8 mouse cellular contexts compared by ENCODE assay signal in genomic region chr19:41847992-41848851, GRCm38 (mm10). TPM values are rescaled to one million over a fixed set of nuclear protein-coding genes. Genes with fewer than 3 reads are reported as not detected.
DNase-seq lines count a peak whose midpoint lies in the region; ATAC-seq and TF ChIP-seq lines count a peak whose summit lies in the region.

Gene Frat2, minus strand, starts transcription at chr19:41848132.

- H3K27ac ChIP-seq in brown adipose tissue, adult 24 weeks (replicated peaks; ENCODE audit: low read depth, low read length): peak within 1 kb of the TSS; percentile 98
- peak within 1 kb of the TSS; percentile 90 for H3K27ac ChIP-seq in heart, embryonic 15.5 days
- peak within 1 kb of the TSS; percentile 72 for H3K27ac ChIP-seq in liver, embryonic 14.5 days
- H3K27ac ChIP-seq in neural tube, embryonic 11.5 days (ENCODE audit: low read depth, low read length): peak within 1 kb of the TSS; percentile 87
- H3K27ac ChIP-seq in stomach, postnatal 0 days (replicated peaks): peak within 1 kb of the TSS; percentile 94

- peak within 1 kb of the TSS; percentile 93 for H3K4me2 ChIP-seq in heart, embryonic 15.5 days
- H3K4me2 ChIP-seq in liver, embryonic 14.5 days (ENCODE audit: low read depth): peak within 1 kb of the TSS; percentile 82
- peak within 1 kb of the TSS; percentile 98 for H3K4me2 ChIP-seq in neural tube, embryonic 11.5 days (ENCODE audit: low read depth)
- H3K4me2 ChIP-seq in stomach, postnatal 0 days (replicated peaks; ENCODE audit: low read depth): peak within 1 kb of the TSS; percentile 96

- peak; percentile 95 for DNase-seq in CD4-positive, CD25-positive, alpha-beta regulatory T cell, adult 2 months (ENCODE audit: low read depth, low spot score)
- peak; percentile 58 for DNase-seq in fibroblast of lung, adult 2 months (ENCODE audit: low read depth)
- peak; percentile 86 to 95 for DNase-seq in kidney, postnatal 25 days
- DNase-seq in liver, embryonic 14.5 days (ENCODE audit: low read depth in 3 of 3, low spot score in 3 of 3): peak; percentile 73 to 77 (median 77)
- DNase-seq in neural tube, embryonic 11.5 days (ENCODE audit: low spot score): peak; percentile 94
- DNase-seq in stomach, postnatal 0 days (ENCODE audit: low spot score): peak; percentile 93

- peak; percentile 93 for ATAC-seq in heart, embryonic 15.5 days (replicated peaks; ENCODE audit: insufficient number of reproducible peaks, insufficient read depth, low FRiP score, low read depth)
- peak; percentile 92 for ATAC-seq in liver, embryonic 14.5 days (ENCODE audit: insufficient read depth)
- ATAC-seq in neural tube, embryonic 11.5 days (ENCODE audit: insufficient read depth, low FRiP score, low TSS enrichment): peak; percentile 86
- ATAC-seq in stomach, postnatal 0 days (ENCODE audit: low FRiP score, low TSS enrichment): peak; percentile 95

- no peaks in the 10 kb centered on the region for H3K9me3 ChIP-seq in heart, embryonic 15.5 days (replicated peaks)
- H3K9me3 ChIP-seq in liver, embryonic 14.5 days (ENCODE audit: control insufficient read depth, low read length): no peaks in the 10 kb centered on the region; the same call in 1 of the 2 replicates
- no peaks in the 10 kb centered on the region for H3K9me3 ChIP-seq in neural tube, embryonic 11.5 days (ENCODE audit: control insufficient read depth, low read length)
- H3K9me3 ChIP-seq in stomach, postnatal 0 days (ENCODE audit: control insufficient read depth, low read length): no peaks in the 10 kb centered on the region

- peak within 1 kb of the TSS; percentile 75 for H3K9ac ChIP-seq in heart, embryonic 15.5 days
- peak within 1 kb of the TSS; percentile 73 for H3K9ac ChIP-seq in liver, embryonic 14.5 days (replicated peaks)
- H3K9ac ChIP-seq in neural tube, embryonic 11.5 days (ENCODE audit: low read length): peak within 1 kb of the TSS; percentile 65
- H3K9ac ChIP-seq in stomach, postnatal 0 days (ENCODE audit: low read length): peak within 1 kb of the TSS; percentile 77

- H3K27me3 ChIP-seq in heart, embryonic 15.5 days: no peaks in the 10 kb centered on the region
- H3K27me3 ChIP-seq in liver, embryonic 14.5 days (ENCODE audit: control insufficient read depth, insufficient read depth, low read length): no peaks in the 10 kb centered on the region
- H3K27me3 ChIP-seq in neural tube, embryonic 11.5 days (ENCODE audit: control insufficient read depth, insufficient read depth, low read length): no peaks in the 10 kb centered on the region
- H3K27me3 ChIP-seq in stomach, postnatal 0 days (ENCODE audit: control insufficient read depth, insufficient read depth, low read length): no peaks in the 10 kb centered on the region

- under 1% methylated on average over 72 of the region's 72 CpGs for WGBS in heart, embryonic 15.5 days
- under 1% methylated on average over 72 of the region's 72 CpGs for WGBS in liver, embryonic 14.5 days (ENCODE audit: insufficient replicate concordance)
- WGBS in neural tube, embryonic 11.5 days: under 1% methylated on average over 71 of the region's 72 CpGs
- under 1% methylated on average over 70 of the region's 72 CpGs for WGBS in stomach, postnatal 0 days

- no peaks in the 10 kb centered on the region for H3K36me3 ChIP-seq in heart, embryonic 15.5 days
- H3K36me3 ChIP-seq in liver, embryonic 14.5 days (replicated peaks; ENCODE audit: control insufficient read depth, insufficient read depth, low read depth): no peaks in the 10 kb centered on the region
- no peaks in the 10 kb centered on the region for H3K36me3 ChIP-seq in neural tube, embryonic 11.5 days (ENCODE audit: control insufficient read depth, insufficient read depth, low read length)
- H3K36me3 ChIP-seq in stomach, postnatal 0 days (ENCODE audit: control insufficient read depth, insufficient read depth, low read length): no peaks in the 10 kb centered on the region

- H3K4me1 ChIP-seq in brown adipose tissue, adult 24 weeks (ENCODE audit: control insufficient read depth, insufficient read depth, insufficient read length, low read length): peaks cover 4% of the 10 kb centered on the region; the same call in 1 of the 2 replicates
- peaks cover 12% of the 10 kb centered on the region for H3K4me1 ChIP-seq in heart, embryonic 15.5 days (replicated peaks)
- peaks cover 0 to 21% of the 10 kb centered on the region in 2 experiments for H3K4me1 ChIP-seq in liver, embryonic 14.5 days (replicated peaks; ENCODE audit: control insufficient read depth in 2 of 2, insufficient read depth in 2 of 2, low read length in 1 of 2)
- H3K4me1 ChIP-seq in neural tube, embryonic 11.5 days (ENCODE audit: control insufficient read depth, insufficient read depth, low read length): peaks cover 13% of the 10 kb centered on the region
- no peaks in the 10 kb centered on the region for H3K4me1 ChIP-seq in stomach, postnatal 0 days (replicated peaks; ENCODE audit: control insufficient read depth, insufficient read depth)

- peak within 1 kb of the TSS; percentile 69 for H3K4me3 ChIP-seq in brown adipose tissue, adult 24 weeks (ENCODE audit: insufficient read depth, low read depth, low read length)
- H3K4me3 ChIP-seq in heart, embryonic 15.5 days: peak within 1 kb of the TSS; percentile 79
- H3K4me3 ChIP-seq in liver, embryonic 14.5 days (ENCODE audit: insufficient read depth in 1 of 2, low read depth in 2 of 2, low read length in 2 of 2): peak within 1 kb of the TSS; percentile 82 to 88
- peak within 1 kb of the TSS; percentile 79 for H3K4me3 ChIP-seq in neural tube, embryonic 11.5 days (ENCODE audit: low read depth, low read length)
- H3K4me3 ChIP-seq in stomach, postnatal 0 days (ENCODE audit: low read depth, low read length): peak within 1 kb of the TSS; percentile 72

- TF ChIP-seq CTCF in liver, embryonic 14.5 days (IDR thresholded peaks at IDR 0.05; ENCODE audit: low read depth): no peak
- no peak for TF ChIP-seq CTCF in stomach, postnatal 0 days (IDR thresholded peaks at IDR 0.05; ENCODE audit: low read depth)

- peak; percentile 50; the same call in 1 of the 2 replicates for TF ChIP-seq EP300 in liver, embryonic 14.5 days (IDR thresholded peaks at IDR 0.05; ENCODE audit: low read depth)
- TF ChIP-seq EP300 in stomach, postnatal 0 days (optimal IDR thresholded peaks at IDR 0.05): no peak

RNA-seq across cellular contexts. Expression of gene Frat2, which starts in this region (rescaled TPM):
- 1.3 and 2.1 TPM in 2 replicates for polyA plus RNA-seq in brown adipose tissue, adult 24 weeks (2012; ENCODE audit: insufficient read depth, insufficient read length, missing spikeins)
- polyA plus RNA-seq in heart, embryonic 15.5 days (2015; fragmentation: Nextera tagmentation; extraction: Ambion mirVana): 2.2 and 3.5 TPM in 2 replicates
- 5.2 and 5.4 TPM in 2 replicates for polyA plus RNA-seq in liver, embryonic 14.5 days (2012; rRNA removed)
- 2.9 and 3.4 TPM in 2 replicates for polyA plus RNA-seq in liver, embryonic 14.5 days (2014; fragmentation: Nextera tagmentation; extraction: Ambion mirVana)
- 6.5 and 8.7 TPM in 2 replicates for polyA plus RNA-seq in neural tube, embryonic 11.5 days (2014; fragmentation: Nextera tagmentation; extraction: Ambion mirVana)
- 3.5 and 4.3 TPM in 2 replicates for polyA plus RNA-seq in stomach, postnatal 0 days (2015; fragmentation: Nextera tagmentation; extraction: Ambion mirVana)

Comparison
In these comparisons a context has a peak if more than half of its experiments do, and no peak if none do; other contexts are left out.
1. Peak in every context shown above with its lines: DNase-seq, ATAC-seq, H3K4me3 ChIP-seq and H3K27ac ChIP-seq.